Mouse (Mus musculus) liver, adult (tissue): ENCODE measurements around the gene Nelfb.

ENCODE experiments used
- GATA4 ChIP-seq: IDR thresholded peaks from 2 replicates; pipeline ENCODE4 v1.6.1; 2014; ENCODE audit warnings: mild to moderate bottlenecking, low read length; ENCODE audit not compliant: insufficient replicate concordance

The Nelfb gene

DNA sequence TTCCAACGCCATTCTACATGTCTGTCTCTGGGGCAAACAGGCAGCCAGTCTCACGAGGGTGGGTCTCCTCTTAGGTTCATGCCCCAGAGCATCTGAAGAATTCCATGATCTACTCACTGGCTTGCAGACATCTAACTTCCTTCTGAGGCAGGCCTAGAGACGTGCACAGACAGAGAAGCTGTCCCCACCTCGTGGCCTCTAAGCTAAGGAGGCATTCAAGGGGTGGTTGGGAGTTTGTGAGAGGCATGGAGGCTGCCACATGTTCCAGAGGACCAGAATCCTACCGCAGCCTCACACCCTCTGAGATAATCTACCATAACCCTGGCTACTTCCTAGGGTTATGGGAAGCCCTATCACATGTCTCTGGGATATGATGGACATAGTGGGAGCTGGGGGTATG, 17.3 kb downstream of the Nelfb start:
- TF ChIP-seq GATA4 = no peak

GRCm38 (mm10) chr2:25193330-25193770, 17.9 kb downstream of the Nelfb start:
- no peak for TF ChIP-seq GATA4

DNA sequence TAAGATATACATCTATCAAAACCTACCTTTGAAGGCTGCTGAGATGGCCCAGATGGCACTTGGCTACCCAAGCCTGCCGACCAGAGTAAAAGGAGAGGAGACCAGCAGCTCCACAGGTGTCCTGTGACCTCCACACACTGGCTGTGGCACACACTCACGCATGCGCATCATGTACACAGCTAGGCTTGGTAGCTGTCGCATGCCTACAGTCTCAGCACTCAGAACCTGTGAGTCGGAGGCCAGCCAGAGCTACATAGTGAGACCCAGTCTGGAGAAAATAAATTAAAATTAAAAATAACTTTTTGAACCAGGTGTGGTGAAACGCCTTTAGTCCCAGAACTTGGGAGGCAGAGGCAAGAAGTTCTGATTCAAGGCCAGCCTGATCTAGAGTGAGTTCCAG, 23.4 kb downstream of the Nelfb start:
- no peak for TF ChIP-seq GATA4

GRCm38 (mm10) chr2:25186575-25186930, 24.7 kb downstream of the Nelfb start:
- TF ChIP-seq GATA4 = no peak

- no peak for TF ChIP-seq GATA4
Measured at GRCm38 (mm10) chr2:25185625-25186574, 25.4 kb downstream of the Nelfb start.

DNA sequence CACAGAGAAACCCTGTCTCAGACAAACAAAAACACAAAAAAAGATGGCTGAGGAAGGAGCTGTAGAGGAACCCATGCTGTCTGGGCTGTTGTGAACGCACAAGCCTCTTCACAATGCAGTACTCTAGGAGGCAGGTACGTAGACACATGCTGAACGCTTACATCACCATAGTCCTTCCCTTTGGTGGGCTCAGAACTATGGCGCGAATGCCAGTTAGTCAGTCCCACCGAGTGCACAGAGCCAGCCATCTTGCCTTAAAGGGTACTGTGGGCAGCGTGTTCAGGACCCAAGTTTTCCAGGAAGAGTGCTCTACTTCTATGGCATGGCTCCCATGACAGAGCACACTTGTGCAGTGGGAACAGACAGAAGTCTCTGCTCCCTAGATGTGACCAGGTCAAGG, 26.8 kb downstream of the Nelfb start:
- TF ChIP-seq GATA4 = no peak

DNA sequence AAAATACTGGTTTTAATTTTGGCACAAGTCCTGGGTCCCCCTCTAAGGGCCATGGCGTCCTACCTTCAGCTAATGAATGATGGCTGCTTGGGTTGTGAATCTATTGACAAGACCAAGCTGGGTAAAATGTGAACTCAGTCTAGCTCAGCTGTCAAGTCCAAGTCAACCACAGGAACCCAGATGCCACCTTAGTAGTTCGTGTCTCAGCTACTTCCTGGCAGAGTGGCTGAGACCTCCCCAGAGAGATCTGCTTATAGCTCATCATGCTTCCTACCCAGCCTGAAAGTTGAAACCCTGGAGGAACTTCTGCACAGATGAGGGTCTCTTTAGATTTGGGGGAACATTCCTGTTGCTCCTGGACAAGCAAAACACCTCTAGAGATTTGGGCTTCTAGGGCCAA, 28.0 kb downstream of the Nelfb start:
- no peak for TF ChIP-seq GATA4

DNA sequence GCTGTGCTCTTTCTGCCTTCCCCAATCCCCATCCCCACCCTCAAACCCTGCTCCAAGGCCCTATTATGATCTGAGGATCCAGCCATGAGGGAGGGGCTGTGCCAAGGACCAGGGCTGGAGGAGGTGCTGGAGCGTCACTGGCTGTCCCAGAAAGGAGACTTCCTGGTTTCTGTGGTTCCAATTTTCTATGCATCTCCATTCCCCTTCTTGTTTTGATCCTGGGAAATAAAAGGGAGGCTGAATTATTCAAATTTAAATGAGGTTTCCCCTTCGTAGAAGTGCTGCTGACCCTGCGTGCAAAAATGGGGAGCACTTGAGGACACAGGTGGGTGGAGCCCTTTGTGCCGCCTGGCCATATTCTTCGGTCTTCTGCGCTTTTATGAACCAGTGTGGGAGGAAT, 28.6 kb downstream of the Nelfb start:
- no peak for TF ChIP-seq GATA4

- no peak for TF ChIP-seq GATA4
Measured at GRCm38 (mm10) chr2:25181891-25182397, 29.3 kb downstream of the Nelfb start.

- no peak for TF ChIP-seq GATA4
Measured at GRCm38 (mm10) chr2:25180973-25181890, 30.1 kb downstream of the Nelfb start.

- TF ChIP-seq GATA4 = no peak
Measured at GRCm38 (mm10) chr2:25180478-25180903, 30.8 kb downstream of the Nelfb start, which contains the start of gene Nrarp. Gene Nrarp, plus strand, starts transcription at chr2:25180758.

DNA sequence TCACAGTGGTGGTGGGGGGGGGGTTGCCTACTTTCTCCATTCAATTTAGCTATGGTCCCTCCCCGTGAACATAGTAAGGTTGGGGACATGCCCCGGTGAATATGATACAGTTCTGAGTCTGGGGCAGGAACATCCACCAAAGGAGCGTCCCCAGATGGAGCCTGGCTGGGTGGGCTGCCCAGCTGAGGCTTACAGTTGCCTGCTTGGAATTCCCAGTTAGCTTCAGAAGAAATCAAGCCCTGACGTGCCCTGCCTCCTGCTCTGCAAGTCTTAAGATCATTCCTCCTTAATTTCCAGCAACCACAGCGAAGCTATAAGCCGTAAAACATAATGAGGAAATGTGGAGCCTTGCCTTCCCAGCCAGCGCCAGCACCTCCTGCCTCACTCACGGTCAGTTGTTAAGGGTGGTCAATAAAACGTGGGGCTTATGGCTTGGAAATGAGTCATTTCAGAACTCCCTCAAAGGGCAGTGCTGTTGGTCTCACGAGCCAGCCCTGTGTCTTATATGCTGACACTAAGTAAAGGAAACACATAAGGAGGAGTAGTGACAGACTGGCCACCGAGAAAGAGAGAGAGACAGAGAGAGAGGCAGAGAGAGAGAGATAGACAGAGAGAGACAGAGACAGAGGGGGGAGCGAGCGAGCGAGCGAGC, 31.6 kb downstream of the Nelfb start:
- no peak for TF ChIP-seq GATA4

DNA sequence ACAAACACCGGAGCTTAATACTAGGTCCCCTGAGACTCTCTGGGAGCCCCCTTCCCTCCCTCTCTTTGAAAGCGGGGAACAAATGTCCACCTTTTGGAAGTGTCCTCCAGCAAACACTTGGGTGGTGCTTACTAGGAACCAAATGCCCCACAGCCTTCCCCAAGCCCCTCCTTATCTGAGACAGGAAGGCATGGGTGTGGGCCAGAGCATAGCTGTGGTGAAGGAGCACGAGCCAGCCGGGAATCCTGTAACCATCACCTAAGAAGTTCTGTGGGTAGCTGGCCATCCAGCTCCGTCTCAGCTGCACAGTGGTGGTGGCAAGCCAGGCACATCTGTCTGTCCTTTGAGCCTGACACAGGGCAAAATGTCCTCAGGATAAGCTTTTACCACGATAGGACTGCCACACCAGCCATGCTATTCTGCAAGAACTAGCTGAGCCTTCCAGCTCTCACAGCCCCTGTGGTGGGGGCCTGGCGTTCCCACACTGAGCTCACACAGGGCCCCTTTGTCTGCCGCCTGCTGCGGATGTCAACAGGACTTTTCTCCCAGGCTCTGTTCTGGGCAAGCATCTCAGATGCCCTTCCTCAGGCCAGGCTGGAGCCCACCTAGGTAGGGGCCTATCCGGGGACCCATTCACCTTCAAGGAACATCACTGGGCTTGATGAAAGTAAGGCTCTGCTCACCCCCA, 32.9 kb downstream of the Nelfb start:
- no peak for TF ChIP-seq GATA4

DNA sequence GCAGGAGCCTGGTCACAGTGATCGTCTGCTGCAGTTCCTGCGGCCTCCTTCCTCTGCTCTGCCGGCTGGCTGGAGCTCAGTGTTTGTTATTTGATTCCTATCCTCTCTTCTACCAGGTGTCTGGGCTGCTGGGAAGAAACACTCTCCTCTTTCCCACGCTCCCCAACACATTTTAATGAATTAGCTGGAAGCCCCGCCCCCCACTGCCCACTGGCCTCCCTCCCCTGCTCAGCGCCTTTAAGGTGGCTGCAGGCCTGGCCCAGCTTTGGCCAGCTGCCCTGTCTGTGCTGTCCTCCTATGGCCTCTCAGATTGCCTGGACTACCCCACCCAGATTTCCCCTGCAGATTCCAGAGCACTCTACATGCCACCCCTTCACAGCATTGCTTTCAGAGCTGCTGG, 33.6 kb downstream of the Nelfb start:
- no peak for TF ChIP-seq GATA4
